Mouse (Mus musculus): Measurements from ENCODE around the gene Tmem50a.

The Tmem50a gene

DNA sequence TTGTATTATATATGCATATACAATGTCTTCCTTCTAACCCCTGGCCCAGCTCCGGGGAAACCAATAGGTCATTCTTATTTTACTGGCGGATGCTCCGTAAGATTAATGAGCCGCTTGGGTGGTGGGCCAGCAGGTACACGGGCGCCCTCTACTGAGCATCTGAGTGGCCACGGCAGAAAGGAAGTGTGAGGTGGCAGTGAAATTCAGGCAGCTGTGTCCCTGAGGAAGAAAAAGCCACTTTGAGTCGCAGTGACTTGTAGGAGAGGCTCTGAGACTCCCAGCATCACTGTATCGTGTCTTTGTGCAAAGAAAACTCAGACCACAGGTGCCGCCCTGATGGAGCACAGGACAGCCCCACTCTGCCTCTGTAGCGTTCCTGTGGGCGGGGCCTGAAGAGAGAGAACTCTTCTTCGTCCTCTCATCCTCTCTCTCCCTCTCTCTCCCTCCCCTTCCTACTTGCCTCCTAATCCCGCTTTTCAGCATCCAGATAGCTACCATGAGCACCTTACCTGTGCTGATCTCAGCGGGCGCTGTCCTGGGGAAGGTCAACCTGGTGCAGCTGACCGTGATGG is 35.3 kb downstream of the Tmem50a start:
- peak in 1 of 2 experiments; percentile 68 for DNase-seq (ENCODE audit: low spot score in 2 of 2)

DNA sequence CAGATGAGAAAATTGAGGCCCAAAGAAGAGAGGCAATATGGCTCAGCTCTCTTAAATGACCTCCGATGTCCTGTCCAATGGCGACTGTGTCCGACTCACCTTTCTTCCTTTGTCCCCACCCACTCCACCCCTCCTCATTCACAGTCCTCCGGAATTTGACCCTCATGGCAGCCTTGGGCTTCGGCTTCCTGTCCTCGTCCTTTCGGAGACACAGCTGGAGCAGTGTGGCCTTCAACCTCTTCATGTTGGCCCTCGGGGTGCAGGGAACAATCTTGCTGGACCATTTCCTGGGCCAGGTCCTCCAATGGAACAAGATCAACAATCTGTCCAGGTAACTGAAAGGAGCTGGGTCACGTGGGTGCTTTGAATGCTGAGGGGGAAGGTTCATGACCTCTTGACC is 38.7 kb downstream of the Tmem50a start:
- DNase-seq (ENCODE audit: low spot score in 2 of 2) = no peak

DNA sequence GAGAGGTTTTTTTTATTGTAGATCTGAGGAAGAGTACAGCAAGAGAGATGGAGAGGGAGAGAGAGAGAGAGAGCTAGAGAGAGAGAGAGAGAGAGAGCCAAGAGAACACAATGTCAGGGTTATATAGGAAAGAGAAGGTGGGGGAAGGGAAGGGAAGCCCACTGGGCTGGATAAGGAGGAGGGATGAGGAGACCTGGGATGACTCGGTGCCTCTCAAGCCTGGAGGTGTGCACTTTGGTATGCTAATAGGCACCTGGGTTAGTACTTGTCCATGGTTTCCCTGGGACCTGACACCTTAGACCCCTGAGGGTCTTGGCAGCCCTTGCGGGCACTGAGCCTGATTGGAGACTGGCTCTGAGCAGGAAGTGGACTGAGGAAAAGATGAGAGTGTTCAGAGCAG is 42.9 kb downstream of the Tmem50a start:
- DNase-seq (ENCODE audit: low spot score in 2 of 2) = no peak

DNA sequence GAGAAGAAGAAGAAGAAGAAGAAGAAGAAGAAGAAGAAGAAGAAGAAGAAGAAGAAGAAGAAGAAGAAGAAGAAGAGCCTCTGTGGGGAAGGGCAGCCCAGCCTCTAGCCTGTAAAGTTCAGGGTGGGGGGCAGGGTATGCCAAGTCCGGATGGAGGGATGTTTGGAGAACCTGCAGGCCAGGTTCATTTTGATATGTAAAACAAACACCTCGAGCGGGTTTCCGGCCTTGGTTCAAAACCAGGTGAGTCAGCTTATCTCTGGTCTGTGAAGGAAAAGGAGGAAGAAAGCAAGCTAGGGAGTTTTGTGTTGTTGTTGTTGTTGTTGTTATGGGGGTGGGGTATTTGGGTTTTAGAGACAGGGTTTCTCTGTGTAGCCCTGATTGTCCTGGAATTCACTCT is 43.3 kb downstream of the Tmem50a start:
- DNase-seq (ENCODE audit: low spot score in 2 of 2) = no peak

DNA sequence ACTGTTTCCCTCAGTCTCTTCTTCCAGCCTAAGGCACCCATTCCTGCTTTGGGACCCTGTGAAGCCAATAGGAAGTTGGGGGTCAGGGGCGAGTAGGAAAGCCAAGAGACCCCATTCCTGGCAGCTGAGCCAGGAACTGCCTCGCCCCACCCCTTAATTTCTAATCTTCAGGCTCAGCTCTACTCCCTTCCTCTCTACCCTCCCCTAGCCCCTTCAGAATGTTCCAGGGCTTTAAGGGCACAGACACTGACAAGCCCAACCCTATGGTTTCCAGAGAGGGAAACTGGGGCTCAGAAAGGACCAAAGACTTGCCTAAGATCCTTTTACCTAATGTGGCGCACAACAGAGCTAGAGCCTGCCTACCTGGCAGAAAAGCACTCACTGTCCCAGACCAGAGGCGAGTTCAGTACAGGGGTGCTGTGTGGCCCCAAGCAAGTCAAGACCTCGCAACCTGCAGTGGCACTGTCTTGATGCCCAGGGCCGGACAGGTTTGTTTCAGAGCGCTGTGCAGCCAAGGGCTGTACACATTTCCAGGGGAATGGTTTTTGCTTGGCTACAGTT is 44.9 kb downstream of the Tmem50a start:
- no peak for DNase-seq (ENCODE audit: low spot score in 2 of 2)

DNA sequence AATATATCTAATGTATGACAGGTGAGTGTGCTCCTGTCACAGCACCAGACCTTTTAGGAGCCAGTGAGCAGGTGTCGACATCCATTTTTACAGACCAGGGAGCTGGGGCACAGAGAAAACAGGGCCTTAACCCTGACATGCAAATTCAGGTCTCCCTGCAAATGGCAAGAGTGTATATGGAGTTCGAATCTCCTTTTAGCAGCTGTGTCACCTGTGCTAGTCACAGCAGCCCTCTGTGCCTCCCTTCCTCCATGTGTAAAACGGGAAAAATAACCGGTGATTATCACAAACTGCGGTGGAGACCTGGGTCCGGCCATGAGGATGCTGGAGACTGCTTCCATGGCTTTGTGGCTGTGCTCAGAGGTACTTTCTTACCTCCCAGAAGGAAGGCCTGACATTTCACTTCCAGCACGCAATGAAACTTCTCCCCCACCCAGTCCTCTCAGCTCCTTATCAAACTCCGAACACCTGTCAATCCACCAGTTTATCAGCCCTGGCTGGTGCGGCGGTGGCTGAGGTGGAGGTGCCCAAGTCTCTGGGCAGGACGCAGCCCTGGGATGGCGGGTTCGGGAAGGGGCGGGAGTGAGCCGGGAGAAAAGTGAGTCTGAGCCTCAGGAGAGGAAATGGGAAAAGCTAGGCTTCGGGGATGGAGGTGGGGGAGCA is 45.6 kb downstream of the Tmem50a start:
- no peak for DNase-seq (ENCODE audit: low spot score in 2 of 2)

DNA sequence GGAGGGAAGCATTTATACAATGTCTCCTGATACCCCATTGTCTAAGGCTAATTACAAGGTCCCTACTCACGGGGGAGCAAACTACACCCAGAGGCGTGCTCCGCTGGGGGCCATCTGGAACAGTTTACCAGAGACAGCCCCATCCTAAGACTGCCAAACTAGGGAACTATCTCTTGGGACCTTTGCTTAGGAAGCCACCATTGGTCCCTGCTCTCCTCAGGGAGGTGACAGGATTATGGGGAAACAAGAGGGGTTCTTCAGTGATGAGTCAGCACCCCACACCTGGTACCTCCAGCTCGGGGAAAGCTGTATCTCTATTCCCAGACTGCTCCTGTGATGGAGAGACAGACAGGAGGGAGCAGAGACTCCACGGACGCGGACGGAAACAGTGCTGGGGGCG is 46.3 kb downstream of the Tmem50a start:
- no peak for DNase-seq (ENCODE audit: low spot score in 2 of 2)

DNA sequence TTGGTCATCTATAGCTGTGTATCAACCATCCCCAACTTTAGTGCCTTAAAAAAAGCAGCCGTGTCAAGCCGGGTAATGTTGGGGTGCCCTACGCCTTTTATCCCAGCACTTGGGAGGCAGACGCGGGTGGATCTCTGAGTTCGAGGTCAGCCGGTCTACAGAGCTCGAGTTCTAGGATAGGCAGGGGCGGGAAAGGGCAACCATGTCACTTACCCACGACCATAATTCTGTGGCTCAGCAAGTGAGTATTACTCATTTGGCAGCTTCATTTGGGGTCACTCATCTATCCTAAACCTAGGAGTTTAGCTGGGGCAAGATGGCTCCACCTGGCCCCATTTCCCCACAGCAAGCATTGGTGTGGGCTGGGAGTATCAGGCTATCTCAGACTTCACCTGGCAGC is 46.8 kb downstream of the Tmem50a start:
- no peak for DNase-seq (ENCODE audit: low spot score in 2 of 2)

DNA sequence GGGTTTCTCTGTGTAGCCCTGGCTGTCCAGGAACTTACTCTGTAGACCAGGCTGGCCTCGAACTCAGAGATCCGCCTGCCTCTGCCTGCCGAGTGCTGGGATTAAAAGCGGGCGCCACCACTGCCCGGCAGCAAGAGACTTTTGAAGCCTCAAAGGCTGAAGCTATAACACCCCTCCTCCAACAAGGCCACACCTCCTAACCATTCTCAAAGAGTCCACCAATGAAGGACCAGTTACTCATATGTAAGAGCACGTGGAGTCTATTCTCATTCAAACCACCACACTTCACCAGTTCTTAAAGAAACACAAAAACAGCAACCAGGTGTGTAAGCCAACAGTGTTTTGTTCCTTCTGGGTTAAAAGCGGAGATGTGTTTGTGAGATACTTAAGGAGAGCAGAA is 47.2 kb downstream of the Tmem50a start:
- no peak for DNase-seq (ENCODE audit: low spot score in 2 of 2)

DNA sequence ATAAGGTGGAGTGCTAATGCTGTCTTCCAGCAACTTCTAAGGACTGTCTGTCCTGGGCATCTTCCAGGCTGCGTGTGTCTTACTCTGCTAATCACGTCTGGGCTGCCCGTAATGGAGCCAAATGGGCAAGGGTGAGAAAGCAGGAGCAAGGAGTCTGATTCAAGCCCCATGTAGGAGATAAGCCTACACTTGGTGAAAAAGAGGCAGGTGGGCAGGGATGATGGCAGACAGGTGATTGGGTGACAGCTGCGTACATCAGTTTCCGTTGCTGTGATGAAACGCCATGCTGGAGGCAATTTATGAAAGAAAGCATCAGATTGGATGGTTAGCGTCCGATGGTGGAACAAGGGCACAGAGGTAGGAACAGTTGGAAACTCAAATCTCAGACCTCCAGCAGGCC is 47.6 kb downstream of the Tmem50a start:
- no peak for DNase-seq (ENCODE audit: low spot score in 2 of 2)

DNA sequence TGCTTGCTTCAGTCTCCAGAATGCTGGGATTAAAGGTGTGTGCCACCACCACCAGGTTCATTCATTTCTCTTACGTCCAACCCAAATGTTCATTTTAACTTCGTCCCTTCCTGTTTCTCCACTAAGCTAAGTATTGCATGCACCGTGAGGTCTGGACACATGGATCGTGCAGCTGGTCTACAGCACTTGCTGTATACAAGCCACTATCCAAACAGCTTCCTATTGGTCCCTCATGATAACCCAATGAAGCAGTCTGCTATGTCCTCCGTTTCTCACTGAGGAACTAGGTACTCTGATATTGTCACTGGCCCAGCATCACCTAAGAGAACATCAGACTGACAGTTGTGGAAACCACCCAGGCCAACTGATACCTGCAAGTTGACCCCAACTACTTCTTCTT is 49.0 kb downstream of the Tmem50a start:
- no peak for DNase-seq (ENCODE audit: low spot score in 2 of 2)

DNA sequence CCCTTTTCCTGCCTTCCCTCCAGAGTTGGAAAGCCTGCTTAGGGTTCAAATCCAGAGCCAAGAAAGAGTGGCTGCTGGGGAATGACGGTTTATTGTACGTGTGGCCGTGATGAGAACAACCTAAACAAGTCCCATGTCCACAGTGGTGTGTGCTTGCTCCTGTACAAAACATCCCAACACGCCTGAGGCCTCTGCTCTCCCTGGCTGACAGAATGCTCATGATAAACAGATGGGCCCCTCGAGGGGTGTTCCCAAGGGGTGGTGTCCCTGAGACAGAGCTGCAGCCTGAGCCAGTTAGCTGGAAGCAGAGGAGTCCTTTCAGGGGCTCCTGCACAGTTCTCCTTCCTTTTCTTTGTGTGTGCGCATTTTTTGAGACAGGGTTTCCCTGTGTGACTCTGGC is 49.5 kb downstream of the Tmem50a start:
- DNase-seq (ENCODE audit: low spot score in 2 of 2) = no peak

DNA sequence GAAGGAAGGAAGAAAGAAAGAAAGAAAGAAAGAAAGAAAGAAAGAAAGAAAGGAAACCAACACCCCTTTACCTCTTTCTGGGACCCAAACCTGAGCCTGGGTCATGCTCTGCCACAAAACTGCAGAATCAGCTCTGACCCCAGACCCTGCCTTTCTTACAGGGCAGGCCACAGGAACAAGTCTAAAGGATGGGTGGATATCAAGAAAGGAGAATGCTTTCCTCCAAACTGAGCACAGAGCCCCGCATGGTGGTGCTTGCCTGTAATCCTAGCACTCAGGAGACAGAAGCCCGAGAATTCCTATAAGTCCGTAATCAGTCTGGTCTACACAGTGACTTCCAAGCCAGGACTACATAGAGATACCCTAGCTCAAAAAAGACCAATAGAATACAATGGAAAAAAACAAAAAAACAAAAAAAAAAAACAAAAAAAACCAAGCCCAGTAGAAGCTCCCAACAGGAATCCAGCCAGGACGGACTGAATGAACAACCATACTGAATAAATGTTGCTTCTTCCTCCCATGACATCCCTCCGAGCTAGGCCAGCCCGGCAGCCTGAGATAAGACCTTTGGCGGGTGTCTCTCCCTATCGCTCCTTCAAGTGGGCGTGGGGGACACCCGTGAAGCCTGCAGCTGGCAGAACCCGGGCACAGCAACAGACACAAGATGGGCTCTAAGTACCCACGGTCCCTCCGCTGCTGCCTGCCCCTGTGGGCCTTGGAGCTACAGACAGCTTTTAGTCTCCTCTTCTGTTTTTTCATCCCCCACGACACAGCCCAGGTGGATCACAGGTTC is 50.7 kb downstream of the Tmem50a start, which contains the start of gene Rhd:
TSS of gene Rhd (plus strand) at position 600 of the 793 bp plus-strand sequence.
- DNase-seq (ENCODE audit: low spot score in 2 of 2) = no peak

DNA sequence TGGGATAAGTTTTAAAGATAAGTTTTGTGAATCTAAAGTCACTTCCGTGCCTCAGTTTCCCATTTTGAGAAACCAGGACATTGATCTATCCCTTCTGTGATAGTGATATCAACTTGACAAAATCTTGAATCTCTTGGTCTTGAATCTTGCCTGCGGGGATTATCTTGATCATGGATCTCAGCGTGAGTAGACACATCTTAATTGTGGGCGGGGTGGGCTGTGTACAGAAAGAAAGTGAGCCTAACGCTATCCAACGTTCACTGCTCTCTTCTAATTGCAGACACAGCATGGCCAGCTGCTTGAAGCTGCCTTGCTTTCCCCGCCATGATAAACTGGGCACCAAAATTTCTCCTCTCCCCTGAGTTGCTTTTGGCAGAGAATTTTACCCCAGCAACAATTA is 51.8 kb downstream of the Tmem50a start:
- DNase-seq (ENCODE audit: low spot score in 2 of 2) = no peak

DNA sequence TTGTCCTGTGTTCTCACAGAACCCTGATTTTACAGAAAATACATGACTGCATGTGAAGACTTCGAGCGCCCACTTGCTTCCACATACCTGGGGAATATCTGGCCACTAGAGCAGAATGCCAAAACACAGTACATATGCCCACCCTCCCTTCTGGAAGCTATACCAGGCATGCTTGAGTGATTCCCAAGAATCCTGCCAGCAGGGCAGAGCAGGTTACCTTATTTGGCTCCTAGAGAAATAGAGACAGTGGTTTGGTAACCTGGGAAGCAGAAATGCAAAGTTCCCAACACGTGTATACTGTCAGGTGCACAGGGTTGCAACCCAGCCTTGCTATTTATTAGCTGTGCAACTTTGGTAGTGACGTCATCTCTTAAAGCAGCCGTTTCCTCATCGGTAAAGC is 52.9 kb downstream of the Tmem50a start:
- DNase-seq (ENCODE audit: low spot score in 2 of 2) = no peak

DNA sequence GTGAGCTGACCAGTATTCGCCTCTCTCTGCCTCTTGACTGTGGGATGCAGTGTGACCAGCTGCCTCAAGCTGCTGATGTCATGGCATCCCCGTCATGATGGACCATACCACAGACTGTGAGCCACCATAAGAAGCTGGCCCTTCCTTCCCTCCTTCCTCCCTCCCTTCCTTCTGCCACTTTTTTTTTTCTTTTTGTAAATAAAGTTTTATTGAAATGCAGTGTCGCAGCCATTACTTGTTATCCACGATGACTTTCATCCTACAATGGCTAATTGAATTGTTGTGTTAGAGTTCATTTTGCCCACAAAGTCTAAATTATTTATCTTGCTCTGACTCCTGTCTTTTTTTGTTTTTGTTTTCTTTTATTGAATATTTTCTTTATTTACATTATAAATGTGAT is 56.3 kb downstream of the Tmem50a start:
- no peak for DNase-seq (ENCODE audit: low spot score in 2 of 2)

DNA sequence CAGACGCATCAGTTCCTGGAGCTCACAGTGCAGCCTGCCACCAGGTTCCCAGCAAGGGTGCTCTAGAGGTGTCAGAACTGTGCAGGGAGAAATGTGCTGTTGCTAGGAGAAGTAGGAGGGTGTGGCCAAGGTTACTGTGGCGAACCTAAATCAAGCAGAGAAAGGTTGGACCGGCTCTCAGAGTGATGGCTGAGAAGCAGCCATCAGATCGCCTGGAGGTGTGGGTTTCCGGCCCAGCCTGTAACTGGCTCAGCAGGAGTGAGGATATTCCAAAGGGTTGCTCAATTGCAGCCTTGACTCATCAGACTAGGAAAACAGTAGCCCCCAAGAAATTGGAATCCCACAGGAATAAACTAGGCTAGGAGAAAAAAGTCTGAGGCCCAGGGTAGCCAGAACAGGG is 58.3 kb downstream of the Tmem50a start:
- no peak for DNase-seq (ENCODE audit: low spot score in 2 of 2)

DNA sequence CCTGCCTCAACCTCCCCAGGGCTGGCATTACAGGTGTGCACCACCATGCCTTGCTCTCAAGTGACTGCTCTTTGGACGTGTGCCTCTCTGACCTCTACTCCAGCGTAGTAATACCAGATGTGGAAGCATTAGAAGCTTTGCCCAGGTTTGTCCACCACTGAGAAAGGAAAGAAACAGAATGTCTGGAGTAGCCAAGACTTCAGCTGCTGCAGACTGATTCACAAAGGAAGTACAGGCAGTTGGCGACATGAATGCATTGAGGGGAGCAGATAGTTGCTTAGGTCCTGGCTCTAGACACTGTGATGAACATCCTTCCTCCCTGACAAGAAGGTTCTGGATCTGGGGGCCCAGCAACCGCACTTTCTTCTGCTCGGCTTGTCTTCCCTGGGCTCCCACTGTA is 58.8 kb downstream of the Tmem50a start:
- no peak for DNase-seq (ENCODE audit: low spot score in 2 of 2)

DNA sequence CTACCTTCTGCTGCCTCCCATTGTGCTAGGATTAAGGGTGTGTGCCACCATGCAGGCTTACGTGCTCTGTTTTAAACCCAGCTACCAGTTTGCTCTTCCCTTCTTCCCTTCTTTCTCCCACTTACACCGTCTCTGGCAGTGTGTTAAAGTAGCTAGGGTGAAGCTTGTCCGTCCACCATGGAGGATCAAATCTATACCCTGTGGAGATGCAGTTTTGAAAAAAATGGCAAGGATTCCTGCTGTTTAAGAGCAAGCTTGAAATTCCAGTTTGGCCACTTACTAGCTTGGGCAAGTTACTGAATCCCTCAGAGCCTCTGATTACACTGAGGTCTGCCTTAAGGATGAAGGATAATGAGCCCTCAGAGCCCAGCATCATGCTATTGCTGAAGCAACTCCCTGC is 59.5 kb downstream of the Tmem50a start:
- DNase-seq (ENCODE audit: low spot score in 2 of 2) = no peak

DNA sequence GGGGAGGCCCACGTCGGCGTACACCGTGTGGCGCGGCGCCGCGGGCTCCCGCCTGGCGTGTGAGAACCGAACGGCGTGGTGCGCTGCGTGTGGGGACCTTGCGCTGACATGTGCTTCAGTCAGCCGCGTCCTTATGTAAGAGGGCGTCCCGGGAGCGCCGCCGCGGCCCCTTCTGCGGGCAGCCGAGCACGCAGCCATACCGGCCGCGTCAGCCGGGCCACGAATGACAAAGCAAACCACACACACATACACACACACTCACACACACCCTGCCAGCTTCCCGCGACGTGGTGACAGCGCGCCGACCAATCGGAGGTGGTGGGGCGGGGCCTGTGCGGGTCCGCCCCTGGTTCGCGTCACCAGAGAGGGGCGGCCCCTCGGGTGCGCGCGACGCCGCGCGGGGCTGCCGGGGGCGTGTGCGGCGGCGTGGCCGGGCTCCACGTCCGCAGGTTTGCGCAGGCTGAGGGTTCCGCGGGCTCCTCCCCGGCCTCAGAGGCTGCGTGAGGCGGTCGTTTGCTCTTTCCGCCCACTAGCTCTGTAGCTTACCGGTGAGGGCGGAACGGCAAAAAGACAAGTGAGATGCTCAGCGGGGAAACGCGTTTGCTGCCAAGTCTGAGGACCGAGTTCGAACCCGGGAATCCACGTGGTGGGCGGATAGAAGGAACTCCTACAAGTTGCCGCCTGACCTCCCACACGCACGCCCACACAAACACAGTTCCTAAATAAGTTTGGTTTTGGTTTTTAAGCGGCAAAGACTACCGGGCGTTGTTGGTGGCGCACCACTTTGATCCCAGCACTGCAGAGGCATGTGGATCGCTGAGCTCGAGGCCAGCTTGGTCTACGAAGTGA is 61.0 kb downstream of the Tmem50a start:
- peak; percentile 90 to 95 for DNase-seq (ENCODE audit: low spot score in 2 of 2)

DNA sequence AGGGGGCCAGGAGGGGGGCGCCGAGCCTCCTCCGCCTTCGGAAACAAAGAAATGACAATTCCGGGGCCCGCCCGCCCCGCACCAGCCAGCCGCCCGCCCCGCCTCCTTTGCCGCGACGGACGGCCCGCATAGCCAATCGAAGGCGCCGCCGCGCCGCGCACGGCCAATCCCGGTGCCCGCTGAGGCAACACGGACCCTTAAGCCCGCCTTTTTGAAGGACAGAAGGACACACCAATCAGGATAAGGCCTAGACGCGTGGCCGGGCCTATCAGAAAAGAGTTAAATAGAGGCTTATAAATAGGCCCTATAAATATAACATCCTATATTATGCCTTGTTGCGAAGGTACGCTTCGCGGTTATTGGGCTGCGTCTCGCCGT is 61.6 kb downstream of the Tmem50a start, which contains the start of gene Maco1:
TSS of gene Maco1 (minus strand) at position 87 of the 378 bp plus-strand sequence.
- DNase-seq (ENCODE audit: low spot score in 2 of 2) = peak; percentile 99 to 100

Data from left cerebral cortex, adult 9 months (tissue).